ENCODE assay signal across 8 mouse cellular contexts in the genomic region with DNA sequence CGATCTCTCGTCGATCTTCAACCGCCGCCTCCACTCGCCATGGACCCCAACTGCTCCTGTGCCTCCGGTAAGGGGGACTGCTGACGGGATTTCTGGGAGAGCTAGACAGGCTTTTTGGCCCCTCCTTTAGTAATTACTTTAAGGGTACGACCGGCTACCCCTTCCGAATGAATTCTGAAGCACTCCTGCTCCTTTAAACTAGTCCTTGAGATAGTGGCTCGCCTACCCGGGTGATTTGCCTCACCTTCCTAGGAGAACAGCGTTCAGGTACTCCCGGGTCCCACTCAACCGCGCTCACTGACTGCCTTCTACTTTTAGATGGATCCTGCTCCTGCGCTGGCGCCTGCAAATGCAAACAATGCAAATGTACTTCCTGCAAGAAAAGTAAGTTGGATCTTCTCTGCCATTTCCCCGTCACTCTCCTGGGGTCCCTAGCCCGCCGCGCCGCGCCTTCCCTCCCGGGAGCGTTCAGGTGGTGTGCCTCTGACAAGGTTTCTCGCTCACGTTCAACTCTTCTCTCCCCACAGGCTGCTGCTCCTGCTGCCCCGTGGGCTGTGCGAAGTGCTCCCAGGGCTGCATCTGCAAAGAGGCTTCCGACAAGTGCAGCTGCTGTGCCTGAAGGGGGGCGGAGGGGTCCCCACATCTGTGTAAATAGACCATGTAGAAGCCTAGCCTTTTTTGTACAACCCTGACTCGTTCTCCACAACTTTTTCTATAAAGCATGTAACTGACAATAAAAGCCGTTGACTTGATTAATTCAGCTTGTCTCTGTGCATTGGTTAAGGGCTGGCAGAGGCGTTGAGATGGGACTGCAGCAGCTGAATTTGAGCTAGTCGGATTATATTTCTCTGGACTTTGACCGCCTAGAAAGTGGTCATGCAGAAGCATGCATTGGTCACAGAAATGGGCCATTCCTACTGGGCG. TPM values are rescaled to one million over a fixed set of nuclear protein-coding genes. Genes with fewer than 3 reads are reported as not detected.
DNase-seq lines count a peak whose midpoint lies in the region; ATAC-seq and TF ChIP-seq lines count a peak whose summit lies in the region.
"Had no signal": no experiment of that assay in that cellular context is flagged by ENCODE, and none has a peak within 500 bp of the region (broad histone marks: within the 10 kb centered on the region; RNA-seq: fewer than 3 reads in every experiment).

No protein-coding gene starts in this region.

- ATAC-seq in common myeloid progenitor, adult 5-6 weeks (replicated peaks; ENCODE audit: low read depth, poor library complexity, severe bottlenecking): peak; percentile 11; the same call in 1 of the 2 replicates
- ATAC-seq in liver, postnatal 0 days: 0 out of 2 replicates have a peak, but pooled peaks have one; percentile 0

- 2% methylated on average over 39 of the region's 39 CpGs for WGBS in hindbrain, embryonic 10.5 days
- 3% methylated on average over 39 of the region's 39 CpGs for WGBS in liver, postnatal 0 days (ENCODE audit: insufficient replicate concordance)
- WGBS in thymus, adult 2 months: 4% methylated on average over 39 of the region's 39 CpGs

- H3K36me3 ChIP-seq in hindbrain, embryonic 10.5 days: no peaks in the 10 kb centered on the region
- no peaks in the 10 kb centered on the region for H3K36me3 ChIP-seq in liver, postnatal 0 days (replicated peaks; ENCODE audit: insufficient read depth, low read length)
- H3K36me3 ChIP-seq in thymus, adult 2 months (ENCODE audit: control insufficient read depth, insufficient read depth, low read length): no peaks in the 10 kb centered on the region

- H3K9ac ChIP-seq in liver, postnatal 0 days (replicated peaks): peak overlapping the region; percentile 92

- H3K9me3 ChIP-seq in hindbrain, embryonic 10.5 days: no peaks in the 10 kb centered on the region
- no peaks in the 10 kb centered on the region for H3K9me3 ChIP-seq in liver, postnatal 0 days (ENCODE audit: low read length)

- TF ChIP-seq CTCF in liver, postnatal 0 days (IDR thresholded peaks at IDR 0.05; ENCODE audit: low read depth): no peak
- no peak for TF ChIP-seq CTCF in thymus, adult 2 months (IDR thresholded peaks at IDR 0.05; ENCODE audit: borderline replicate concordance, control insufficient read depth, extremely low read depth, insufficient read depth, low read length, poor library complexity)

- peak overlapping the region; percentile 78 for H3K4me2 ChIP-seq in liver, postnatal 0 days (ENCODE audit: low read depth, low read length)

- H3K27ac ChIP-seq in hindbrain, embryonic 10.5 days: peak overlapping the region; percentile 74
- peak overlapping the region; percentile 96 for H3K27ac ChIP-seq in liver, postnatal 0 days (ENCODE audit: low read depth)
- no peak overlapping the region for H3K27ac ChIP-seq in thymus, adult 2 months (ENCODE audit: control insufficient read depth, insufficient read depth, low read length)

- no peak for TF ChIP-seq EP300 in liver, postnatal 0 days (IDR thresholded peaks at IDR 0.05; ENCODE audit: low read depth)

- peak overlapping the region; percentile 58 for H3K4me3 ChIP-seq in hindbrain, embryonic 10.5 days
- H3K4me3 ChIP-seq in liver, postnatal 0 days (ENCODE audit: low read depth, low read length): peak overlapping the region; percentile 81
- H3K4me3 ChIP-seq in thymus, adult 2 months (ENCODE audit: control insufficient read depth, insufficient read depth, low read length): 0 out of 2 replicates have a peak overlapping the region, but pooled peaks have one; percentile 11

- DNase-seq in retina, embryonic 14.5 days (ENCODE audit: low spot score): peak; percentile 31
- DNase-seq in retina, postnatal 1 day: no peak
- DNase-seq in hindbrain, embryonic 10.5 days (ENCODE audit: low spot score): peak; percentile 62
- peak; percentile 46 for DNase-seq in liver, postnatal 0 days
- peak; percentile 19 for DNase-seq in thymus, adult 2 months
- DNase-seq in urinary bladder, postnatal 10 days (ENCODE audit: low spot score): no peak

- peaks cover 96% of the 10 kb centered on the region for H3K27me3 ChIP-seq in hindbrain, embryonic 10.5 days (ENCODE audit: insufficient read depth, poor library complexity, severe bottlenecking)
- peaks cover 3% of the 10 kb centered on the region; the same call in 1 of the 2 replicates for H3K27me3 ChIP-seq in liver, postnatal 0 days (ENCODE audit: insufficient read depth, low read length)
- H3K27me3 ChIP-seq in thymus, adult 2 months (ENCODE audit: control insufficient read depth, insufficient read depth, low read length): peaks cover 6% of the 10 kb centered on the region

- H3K4me1 ChIP-seq in hindbrain, embryonic 10.5 days (replicated peaks): peaks cover 24% of the 10 kb centered on the region
- peaks cover 40% of the 10 kb centered on the region for H3K4me1 ChIP-seq in liver, postnatal 0 days (ENCODE audit: insufficient read depth)
- H3K4me1 ChIP-seq in thymus, adult 2 months (replicated peaks; ENCODE audit: control insufficient read depth, insufficient read depth, low read length): peaks cover 8% of the 10 kb centered on the region; the same call in 1 of the 2 replicates

- TF ChIP-seq POLR2A in thymus, adult 2 months (IDR thresholded peaks at IDR 0.05; ENCODE audit: control insufficient read depth, extremely low read depth, insufficient read depth, low read length, poor library complexity): no peak

RNA-seq across cellular contexts. Expression of gene Mt2, which starts 0.6 kb away (rescaled TPM):
- 113 and 182 TPM in 2 replicates for total RNA-seq in common myeloid progenitor, adult 5-6 weeks (2017)
- polyA plus RNA-seq in hindbrain, embryonic 10.5 days (2016; fragmentation: Nextera tagmentation; extraction: Ambion mirVana): 48.0 and 63.2 TPM in 2 replicates
- polyA plus RNA-seq in liver, postnatal 0 days (2015; fragmentation: Nextera tagmentation; extraction: Ambion mirVana): 507 and 771 TPM in 2 replicates
- 16.2 and 21.0 TPM in 2 replicates for polyA plus RNA-seq in thymus, adult 2 months (2012; rRNA removed)

RNA-seq across cellular contexts. Expression of gene Mt1, which starts 5.8 kb away (rescaled TPM):
- 115 and 180 TPM in 2 replicates for total RNA-seq in common myeloid progenitor, adult 5-6 weeks (2017)
- 159 and 234 TPM in 2 replicates for polyA plus RNA-seq in hindbrain, embryonic 10.5 days (2016; fragmentation: Nextera tagmentation; extraction: Ambion mirVana)
- 2,663 and 3,863 TPM in 2 replicates for polyA plus RNA-seq in liver, postnatal 0 days (2015; fragmentation: Nextera tagmentation; extraction: Ambion mirVana)
- polyA plus RNA-seq in thymus, adult 2 months (2012; rRNA removed): 155 and 260 TPM in 2 replicates

RNA-seq across cellular contexts. Expression of gene Mt3, which starts 20.7 kb away (rescaled TPM):
- total RNA-seq in common myeloid progenitor, adult 5-6 weeks (2017): not detected in 2 replicates
- 8.4 and 13.2 TPM in 2 replicates for polyA plus RNA-seq in hindbrain, embryonic 10.5 days (2016; fragmentation: Nextera tagmentation; extraction: Ambion mirVana)
- not detected in 2 replicates for polyA plus RNA-seq in liver, postnatal 0 days (2015; fragmentation: Nextera tagmentation; extraction: Ambion mirVana)
- polyA plus RNA-seq in thymus, adult 2 months (2012; rRNA removed): 0.96 and 1.9 TPM in 2 replicates

RNA-seq across cellular contexts. Expression of gene Mt4, which starts 36.1 kb away (rescaled TPM):
- not detected in 2 replicates for total RNA-seq in common myeloid progenitor, adult 5-6 weeks (2017)
- not detected in 2 replicates for polyA plus RNA-seq in hindbrain, embryonic 10.5 days (2016; fragmentation: Nextera tagmentation; extraction: Ambion mirVana)
- polyA plus RNA-seq in liver, postnatal 0 days (2015; fragmentation: Nextera tagmentation; extraction: Ambion mirVana): not detected in 2 replicates
- polyA plus RNA-seq in thymus, adult 2 months (2012; rRNA removed): 6.5 and 12.1 TPM in 2 replicates
- polyA plus RNA-seq: frontal cortex, adult 2 months had no signal

RNA-seq across cellular contexts. Expression of gene Nup93, which starts 41.3 kb away (rescaled TPM):
- 42.3 and 46.4 TPM in 2 replicates for total RNA-seq in common myeloid progenitor, adult 5-6 weeks (2017)
- 114 and 134 TPM in 2 replicates for polyA plus RNA-seq in hindbrain, embryonic 10.5 days (2016; fragmentation: Nextera tagmentation; extraction: Ambion mirVana)
- 13.4 and 18.2 TPM in 2 replicates for polyA plus RNA-seq in liver, postnatal 0 days (2015; fragmentation: Nextera tagmentation; extraction: Ambion mirVana)
- 28.1 and 28.2 TPM in 2 replicates for polyA plus RNA-seq in thymus, adult 2 months (2012; rRNA removed)

Comparison
In these comparisons a context has a peak if more than half of its experiments do, and no peak if none do; other contexts are left out.
1. DNase-seq: peak in retina, embryonic 14.5 days (single experiment), hindbrain, embryonic 10.5 days (single experiment), liver, postnatal 0 days (single experiment) and thymus, adult 2 months (single experiment); none in retina, postnatal 1 day (single experiment) and urinary bladder, postnatal 10 days (single experiment).
2. H3K4me3 ChIP-seq: peak in every context shown above with its lines; median percentile 81 in liver, postnatal 0 days; 58 in hindbrain, embryonic 10.5 days; 11 in thymus, adult 2 months.
3. RNA of gene Mt1, which starts 5.8 kb away (polyA plus RNA-seq): 2,663 to 3,863 TPM in liver, postnatal 0 days; 155 to 260 TPM in thymus, adult 2 months and 159 to 234 TPM in hindbrain, embryonic 10.5 days; every median in the first group is over 10 times any median in the second.